Mouse (Mus musculus): ENCODE data around the gene Acss2.

DNA sequence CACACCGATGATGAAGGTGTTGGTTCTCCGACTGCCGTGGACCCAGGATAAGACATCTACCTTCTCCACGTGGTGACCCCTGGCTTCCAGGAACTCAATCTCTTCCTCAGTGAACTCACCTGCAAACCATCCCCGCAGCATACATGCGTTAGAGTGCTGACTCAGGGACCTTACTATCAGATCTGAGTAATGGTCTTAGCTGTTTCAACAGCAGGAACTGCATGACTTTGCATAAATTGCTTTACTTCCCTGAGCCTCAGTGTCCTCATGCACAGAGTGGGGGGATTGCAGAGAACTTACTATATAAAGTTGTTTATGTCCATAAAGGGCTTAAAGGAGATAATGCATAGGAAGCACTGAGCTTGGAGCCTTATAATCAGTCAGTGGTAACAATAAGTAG is 26.8 kb upstream of the Acss2 start:
- TF ChIP-seq POLR2A (IDR thresholded peaks at IDR 0.05; ENCODE audit: borderline replicate concordance, extremely low read depth, insufficient read depth, insufficient read length, poor library complexity, severe bottlenecking) (no peak), CTCF (IDR thresholded peaks at IDR 0.05; ENCODE audit: borderline replicate concordance, extremely low read depth, insufficient read depth, insufficient read length) (no peak)

Measured in brain, embryonic 14.5 days (tissue).